Mouse (Mus musculus) c-Kit-positive CD71-negative TER-119-negative erythroid progenitor cells, embryonic 14.5 days (primary cell): ENCODE data around the gene Vdr.

Source experiments
- DNase-seq: peaks from one replicate; pipeline ENCODE4 v3.0.0-alpha.2; 2013; ENCODE audit warnings: low read depth

Vdr gene

DNA sequence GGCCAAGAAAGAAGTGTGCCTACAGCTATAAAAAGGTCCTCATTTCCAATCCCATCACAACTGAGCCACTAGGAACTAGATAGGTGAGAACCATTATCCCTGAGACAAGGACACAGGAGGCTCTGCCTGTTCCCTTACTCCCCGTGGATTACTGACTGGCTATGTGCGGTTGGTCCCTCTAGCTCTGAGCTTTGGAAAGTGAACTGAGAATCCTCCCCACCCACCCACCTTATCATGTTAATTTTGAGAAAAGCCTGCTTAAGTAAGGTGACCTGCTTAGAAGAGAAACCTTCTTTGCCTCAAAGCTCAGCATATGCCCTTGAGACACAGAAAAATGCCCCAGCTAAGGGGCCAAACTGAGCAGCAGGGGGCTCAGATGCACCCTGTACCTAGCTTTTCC is 81.0 kb downstream of the Vdr start:
- DNase-seq: no peak

DNA sequence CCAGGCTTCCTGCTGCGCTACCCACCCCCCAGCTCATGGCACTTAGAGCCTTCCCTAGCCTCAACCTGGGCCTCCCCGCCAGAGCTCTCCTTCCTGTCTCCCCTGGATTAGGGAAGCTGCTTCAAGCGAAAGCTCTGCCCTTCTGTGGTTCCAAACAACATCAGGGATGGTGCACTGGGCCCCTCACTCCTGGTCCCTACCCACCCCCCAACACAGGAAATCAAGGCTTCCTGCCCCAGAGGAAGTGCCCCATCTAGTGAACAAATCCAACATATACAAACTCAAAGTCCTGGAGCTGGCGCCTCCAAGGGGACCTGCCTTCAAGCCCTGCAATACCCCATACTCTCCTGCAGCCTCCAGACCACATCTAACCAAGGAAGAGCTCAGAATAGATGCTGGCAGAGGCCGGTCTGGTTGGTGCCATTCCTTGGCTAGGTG is 81.5 kb downstream of the Vdr start:
- DNase-seq: no peak

DNA sequence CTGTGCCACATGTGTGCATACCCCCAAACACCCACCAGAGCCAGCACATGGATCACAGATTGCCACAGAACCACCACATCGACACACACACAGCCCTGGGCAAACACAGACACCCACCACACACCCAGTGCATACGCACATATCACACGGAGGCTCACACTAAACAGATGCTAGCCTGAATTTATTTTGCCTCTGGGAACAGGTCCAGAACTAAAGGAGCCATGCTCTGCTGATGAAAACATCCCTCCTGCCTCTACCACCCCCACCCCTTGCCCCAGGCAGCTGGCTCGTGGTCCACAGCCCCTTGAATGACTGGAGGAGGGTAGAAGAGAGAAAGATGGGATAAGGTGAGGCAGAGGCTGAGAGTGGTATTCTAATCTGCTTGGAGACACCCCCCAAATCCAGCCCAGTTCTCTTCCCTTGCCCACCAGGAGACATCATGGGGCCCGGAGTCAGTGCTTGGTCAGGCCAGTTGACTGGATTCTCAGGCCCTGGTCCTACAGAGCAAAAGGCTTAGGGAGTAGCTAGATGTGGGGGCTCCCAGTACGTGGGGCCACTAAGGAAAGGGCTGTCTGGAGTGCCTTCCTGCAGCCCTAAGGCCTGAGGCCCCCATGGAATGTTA is 82.1 kb downstream of the Vdr start:
- DNase-seq: no peak

DNA sequence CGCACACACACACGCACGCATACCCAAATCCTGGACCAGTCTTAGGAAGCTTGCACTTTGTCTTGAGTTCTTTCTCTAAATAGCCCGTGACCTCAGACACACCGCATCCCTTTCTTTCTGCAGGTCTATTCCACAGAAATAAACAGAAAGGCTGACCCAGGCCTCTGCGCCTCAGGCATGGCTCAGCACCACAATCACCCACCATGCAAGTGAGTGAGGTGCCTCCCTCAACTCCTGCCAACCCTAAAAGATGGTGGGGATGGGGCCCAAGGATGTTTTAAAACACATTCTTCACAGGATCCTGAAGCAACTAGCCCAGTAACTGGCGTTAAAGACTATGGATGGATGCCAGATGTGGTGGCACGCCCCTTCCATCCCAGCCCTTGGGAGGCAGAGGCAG is 83.0 kb downstream of the Vdr start:
- no peak for DNase-seq

DNA sequence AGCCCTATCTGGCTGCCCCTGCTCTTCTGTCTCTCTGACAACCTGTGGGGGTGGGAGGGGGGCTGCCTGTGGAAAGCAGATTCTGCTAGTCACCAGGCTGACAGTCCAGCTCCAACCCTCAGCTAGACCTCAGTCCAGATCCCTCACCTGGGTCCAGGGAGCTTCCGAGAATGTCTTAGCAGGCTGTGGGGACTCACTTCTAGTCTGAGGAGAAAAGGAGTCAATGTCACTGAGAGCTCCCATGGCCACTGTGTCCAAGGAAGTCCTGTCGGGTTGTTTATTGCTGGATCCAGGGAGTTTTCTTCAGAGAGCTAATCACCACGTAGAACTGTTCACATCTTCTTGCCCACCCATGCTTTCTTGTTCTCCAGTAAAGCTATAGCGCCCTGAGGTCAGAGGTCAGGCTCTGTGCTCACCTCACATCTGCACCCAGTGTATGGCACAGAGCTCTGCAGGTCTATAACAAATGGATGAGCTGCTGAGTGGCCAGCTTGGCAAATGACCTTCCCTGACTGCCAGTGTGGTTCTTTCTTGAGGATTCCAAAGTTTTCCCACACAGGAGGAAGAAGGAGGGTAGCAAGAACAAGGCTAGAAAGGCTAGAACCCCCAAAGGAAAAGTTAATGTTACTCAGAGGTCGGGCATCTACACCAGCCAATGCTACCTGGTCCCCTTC is 83.7 kb downstream of the Vdr start:
- DNase-seq: no peak

DNA sequence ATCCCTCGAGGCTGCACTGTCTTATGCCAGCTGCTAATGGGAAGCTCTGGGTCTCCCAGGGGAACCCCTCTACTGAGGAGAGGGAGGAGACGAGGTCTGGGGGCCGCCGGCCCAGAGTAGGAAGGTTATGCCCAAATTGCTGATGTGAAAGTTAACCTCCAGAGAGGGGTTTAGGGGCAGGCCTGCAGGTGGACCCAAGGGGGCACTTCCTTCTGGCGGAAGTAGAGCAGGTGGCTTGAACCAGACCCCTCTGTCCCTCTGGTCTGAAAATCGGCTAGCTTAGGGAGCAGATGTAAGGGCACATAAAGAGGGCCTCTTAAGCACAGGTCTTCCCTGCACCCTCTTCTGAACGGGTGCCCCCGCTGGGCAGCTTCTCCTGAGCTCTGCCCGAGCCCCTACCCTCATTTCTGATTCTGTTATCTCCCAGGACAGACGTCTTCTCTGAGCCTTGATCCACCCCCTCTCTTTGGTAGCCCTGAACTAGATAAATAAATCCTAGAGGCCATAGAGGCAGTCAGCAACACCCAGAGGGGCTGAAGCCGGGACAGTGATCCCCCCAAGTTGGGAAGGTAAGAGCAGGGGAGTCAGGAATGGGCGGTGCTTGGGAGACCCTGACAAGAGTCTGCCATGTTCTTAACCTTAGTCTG is 84.4 kb downstream of the Vdr start:
- no peak for DNase-seq

DNA sequence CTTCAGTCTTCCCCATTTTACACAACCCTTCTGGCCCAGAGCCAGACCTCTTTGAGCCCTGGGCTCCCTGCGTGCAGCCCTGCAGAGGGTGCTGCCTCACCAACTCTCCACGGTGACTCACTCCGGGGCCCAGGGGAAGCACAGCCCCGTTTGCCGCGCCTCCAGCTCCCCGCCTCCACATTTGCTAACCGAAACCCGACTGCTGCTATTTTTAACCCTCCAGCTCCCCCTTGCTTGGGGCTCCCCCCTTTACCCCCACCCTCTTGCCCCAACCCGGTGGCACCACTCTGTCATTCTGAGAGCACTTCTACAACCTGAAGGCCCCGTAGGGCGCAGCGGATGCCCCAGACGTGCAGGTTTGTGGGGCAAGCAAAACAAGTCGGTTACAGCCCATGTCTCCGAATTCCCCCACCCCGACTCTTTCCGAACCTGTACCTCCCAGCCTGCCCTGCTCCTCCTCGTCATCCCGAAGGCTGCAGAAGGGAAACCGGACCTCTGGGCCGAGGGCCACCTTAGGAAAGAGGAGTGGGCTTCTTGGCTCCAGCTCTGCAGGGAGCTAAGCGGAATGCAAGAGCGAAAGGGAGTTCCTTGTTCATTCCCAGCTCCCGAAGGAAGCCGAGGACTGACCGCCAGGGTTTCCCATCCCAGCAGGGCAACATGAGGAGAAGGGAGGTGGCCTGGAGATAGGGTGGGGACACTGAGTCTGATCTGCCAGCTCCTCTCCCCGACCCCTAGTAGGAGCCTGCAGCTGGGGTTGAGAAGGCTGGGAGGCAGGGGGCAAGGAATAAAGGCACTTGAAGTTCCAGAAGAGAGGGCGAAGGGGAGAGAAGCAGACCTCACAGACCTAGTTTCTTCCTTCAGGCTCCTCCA is 85.1 kb downstream of the Vdr start:
- DNase-seq: peak; percentile 95

DNA sequence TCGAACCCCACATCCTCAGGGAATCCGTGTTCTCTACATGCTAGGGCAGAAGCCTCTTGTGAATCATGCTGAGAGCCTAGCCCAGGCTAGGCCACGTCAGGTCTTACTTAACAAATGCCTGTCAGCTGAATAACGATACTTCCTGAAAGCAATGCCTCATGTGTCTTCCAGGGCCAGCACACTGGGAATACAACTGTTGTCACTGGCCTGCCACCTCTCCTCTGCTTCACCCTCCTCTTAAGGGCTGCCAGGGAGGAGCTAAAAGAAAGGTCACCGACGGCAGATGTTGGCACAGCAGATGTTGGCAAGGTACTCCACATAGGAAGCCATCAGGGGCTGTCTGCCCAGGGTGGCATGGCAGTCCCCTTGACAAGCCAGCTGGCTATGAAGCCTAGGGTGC is 86.4 kb downstream of the Vdr start:
- DNase-seq: no peak

DNA sequence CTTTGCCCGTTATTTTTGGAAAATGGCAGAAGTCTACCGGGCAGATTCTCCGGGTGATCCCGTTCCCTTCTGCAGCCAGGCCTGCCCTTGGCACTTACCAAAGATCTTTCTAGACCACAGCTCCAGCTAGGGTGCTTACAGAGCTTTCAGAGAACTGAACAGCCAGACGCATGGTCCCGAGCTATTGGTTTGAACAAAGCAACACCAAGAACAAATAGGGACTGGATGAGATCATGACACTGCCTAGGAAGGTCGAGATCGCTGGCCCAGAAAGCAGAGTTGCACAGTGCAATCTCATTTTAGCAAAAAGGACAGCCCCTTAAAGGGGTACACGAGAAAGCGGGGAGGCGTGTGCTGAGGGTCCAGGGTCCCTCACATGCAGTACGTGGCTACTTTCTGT is 87.0 kb downstream of the Vdr start:
- no peak for DNase-seq

DNA sequence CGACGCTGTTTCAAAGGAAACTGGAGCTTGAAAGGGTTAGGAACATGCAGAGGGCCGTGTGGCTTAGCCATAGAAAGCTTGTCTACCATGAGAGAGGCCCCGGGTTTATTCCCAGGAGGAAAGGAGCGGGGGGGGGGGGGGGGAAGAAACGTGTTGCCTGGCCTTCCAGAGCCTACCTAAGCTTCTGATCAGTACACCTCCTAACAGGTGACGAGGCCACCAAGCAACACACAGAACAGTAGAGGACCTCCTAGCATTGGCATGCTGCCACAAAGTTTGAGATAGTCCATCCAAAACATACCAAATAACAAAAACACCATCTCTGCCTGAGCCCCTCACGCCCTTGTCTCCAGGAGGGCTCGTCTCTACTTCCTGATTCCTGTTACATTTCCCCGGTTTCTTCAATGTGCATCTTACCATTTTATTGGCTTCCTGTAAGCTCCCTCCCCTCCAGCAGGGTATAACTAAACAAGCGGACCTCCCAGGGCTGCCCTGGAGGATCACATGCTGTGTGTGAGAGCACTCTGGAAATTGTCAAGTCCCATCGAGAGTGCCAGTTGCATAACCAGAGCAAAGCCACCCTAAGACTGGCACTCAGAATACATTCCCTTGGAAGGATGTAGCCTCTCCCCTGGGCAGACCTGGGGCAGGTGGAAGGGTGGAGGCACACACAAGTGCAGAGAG is 87.7 kb downstream of the Vdr start:
- no peak for DNase-seq

DNA sequence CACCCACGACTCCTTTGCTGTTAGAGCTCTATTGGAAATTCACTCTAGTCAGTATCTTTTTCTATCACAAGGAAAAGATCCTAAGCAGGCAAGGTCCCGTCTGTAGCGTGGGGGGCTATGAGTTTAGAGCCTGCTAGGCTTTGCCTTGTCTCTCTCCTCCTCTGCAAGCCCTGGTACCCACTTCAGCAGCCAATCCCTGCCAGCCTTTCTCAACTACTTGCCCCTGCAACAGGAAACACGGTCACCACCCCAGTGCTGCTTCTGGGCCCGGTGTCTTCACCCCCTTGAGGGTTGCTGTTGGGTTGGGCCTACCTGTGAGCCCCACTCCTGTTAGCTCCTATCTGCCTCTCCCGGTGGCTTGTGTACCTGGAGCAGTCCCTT is 88.5 kb downstream of the Vdr start:
- no peak for DNase-seq

DNA sequence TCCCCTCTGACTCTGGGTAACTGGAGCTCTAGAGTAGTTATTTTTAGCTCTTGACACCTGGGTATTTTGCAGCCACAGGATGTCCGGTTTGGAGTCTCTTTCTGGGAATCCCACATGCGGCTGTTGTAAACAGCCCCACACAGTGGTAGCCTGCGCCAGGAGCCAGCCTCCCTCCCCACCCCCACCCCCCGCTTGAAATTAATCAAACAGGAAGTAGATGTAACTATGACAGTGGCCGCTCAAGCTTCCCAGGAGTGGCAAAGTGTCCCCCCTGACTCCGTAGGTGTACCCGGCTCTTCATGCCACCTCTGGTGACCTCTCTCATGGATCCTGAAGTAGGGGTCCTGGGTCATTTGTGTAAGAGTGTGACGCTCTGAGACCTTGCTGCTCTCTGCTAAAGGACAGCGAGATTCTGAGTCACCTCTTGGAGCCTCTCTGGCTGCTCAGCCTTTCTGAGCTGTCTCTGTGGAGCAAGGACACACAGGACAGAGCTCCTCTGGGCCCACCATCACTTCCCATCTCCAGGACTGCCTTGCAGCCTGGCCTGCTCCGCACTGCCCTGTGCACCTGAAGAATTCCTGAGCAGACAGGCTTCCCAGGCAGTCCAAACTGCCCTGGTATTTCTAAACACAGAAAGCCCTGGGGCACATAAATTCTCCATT is 89.0 kb downstream of the Vdr start:
- DNase-seq: no peak

DNA sequence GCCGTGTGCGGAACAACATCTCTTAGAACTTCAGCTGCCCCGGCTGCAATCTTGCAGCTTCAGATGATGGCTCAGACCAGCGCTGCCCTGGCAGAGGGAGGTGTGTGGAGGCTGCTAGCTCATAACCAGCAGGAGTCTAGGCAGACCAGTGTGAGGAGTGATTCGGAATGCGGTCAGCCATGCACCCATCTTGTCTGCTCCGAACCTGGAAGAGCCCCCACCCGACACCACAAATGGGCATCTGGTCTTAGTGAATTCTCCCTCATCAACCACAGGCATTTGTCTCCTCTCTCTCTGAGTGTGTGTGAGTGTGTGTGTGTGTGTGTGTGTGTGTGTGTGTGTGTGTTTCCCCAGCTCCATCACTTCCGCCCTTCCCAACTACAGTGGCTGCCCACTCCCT is 90.5 kb downstream of the Vdr start:
- DNase-seq: no peak

DNA sequence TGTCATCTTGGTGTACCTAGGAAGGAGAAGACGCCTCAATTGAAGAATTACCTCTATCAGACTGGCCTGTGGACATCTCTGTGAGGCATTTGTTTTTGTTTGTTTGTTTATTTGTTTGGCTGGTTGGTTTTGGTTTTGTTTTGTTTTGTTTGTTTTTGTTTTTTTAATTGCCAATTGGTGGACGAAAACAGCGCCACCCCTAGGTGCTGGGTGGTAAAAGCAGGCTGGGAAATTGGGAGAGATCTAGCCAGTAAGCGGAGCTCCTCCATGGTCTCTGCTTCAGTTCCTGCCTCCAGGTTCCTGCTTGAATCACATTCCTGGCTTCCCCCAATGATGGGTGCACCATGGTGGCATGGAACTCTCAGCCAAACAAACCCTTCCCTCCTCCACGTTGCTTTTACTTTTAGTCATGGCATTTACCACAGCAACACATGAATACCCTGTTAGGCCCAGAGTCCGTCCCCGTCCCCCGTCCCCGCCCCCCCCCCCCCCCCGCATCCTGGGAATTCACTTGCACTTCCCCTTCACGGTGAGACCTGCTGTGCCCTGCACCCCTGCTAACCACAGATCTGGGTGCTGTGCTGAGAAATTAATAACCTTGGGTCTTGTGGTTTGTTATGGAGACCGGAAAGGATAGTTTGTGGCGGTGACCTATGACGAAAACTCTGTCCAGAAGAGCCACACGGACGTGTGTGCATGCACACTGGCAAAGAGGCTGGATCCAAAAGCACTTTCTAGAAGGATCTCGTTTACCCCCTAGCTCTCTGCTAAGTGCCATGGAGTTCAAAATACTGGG is 94.0 kb downstream of the Vdr start:
- no peak for DNase-seq

DNA sequence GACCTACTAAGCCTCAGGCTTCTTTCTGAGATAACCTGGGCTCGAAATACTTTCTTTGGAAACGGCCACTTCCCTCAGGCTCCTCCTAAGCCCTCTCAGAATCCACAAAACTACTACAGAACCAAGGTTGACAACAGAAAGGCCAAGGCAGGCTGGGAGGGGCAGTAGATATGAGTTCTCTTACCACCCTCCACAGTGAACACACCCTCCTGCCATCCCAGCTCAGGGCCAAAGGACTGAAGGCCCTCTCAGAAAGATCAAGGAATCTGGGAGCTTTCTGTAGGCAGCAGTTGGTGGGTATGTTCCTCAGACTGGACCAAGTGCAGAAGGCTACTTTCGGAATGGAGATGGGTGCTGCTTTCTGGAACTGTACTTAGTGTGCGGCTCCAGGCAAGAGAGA is 95.2 kb downstream of the Vdr start:
- no peak for DNase-seq

DNA sequence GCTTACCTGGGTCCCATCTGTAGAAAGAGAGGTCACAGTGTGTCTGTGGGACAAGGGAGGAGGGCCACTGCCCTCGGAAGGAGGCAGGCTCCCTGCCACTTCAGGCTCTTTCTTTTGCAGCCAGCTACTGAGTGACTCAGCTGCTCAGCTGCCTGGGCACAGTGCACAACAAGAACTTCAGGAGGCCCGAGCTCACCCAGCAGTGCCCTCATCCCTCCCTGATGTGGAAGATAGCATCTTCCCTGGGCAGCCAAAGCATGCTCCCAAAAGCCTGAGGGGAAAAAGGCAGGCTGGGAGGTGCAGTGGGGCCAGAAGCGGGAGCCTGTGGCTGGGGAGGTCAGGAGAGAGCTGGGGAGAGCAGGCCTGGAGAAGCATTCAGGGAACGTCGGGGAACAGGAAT is 95.7 kb downstream of the Vdr start:
- no peak for DNase-seq

DNA sequence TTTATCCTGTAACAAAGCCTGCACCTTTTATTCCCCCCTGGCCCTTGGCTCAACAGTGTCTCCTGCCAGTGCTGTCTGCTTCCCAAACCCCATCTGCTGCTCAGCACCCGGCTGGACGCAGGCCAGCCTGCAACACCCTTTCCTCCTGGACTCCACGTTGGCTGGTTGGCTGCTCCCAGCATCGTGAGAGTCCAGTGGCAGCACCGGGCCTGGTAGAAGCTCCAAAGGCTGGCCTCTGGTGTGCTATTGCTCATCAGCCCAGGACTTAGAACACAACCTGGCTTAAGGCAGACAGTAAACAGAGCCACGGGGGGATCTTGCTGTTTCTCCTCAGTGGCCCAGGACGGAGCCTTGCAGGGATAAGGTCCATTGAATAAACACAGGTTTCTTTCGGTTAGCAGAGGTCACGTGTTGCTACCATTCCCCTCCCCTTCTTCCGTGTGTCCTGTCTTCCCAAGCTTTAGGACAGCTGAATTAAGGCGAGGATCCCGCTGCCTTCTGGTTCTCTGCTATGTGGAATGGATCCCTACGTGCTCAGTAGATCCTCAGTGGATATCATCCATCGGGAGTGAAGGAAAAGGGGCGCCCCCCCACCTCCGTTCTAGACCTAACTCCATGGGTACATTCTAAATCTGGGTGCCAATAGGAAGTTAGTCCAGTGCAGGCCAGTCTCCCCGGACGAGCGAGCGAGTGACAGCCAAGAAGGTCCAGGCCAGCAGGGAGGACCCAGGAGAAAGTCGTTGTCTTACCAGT is 96.8 kb downstream of the Vdr start:
- no peak for DNase-seq

DNA sequence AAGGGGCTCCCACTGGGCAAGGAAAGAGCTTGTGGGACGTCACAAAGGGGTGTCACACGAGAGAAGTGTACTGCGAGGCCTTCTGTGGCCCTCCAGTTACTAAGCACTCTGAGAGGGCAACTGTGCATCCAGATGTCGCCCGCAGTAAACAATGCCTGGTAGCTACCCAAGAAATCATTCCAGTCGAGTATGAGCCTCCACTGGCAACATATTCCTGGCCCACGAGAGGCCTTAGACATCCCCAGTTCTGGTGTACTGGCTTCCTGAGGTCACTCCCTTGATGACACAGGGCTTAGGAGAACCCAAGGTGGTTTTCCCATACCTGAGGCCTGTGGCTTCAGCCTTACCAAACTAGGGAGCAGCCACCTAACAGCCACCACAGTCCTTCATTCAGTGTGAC is 97.6 kb downstream of the Vdr start:
- no peak for DNase-seq

DNA sequence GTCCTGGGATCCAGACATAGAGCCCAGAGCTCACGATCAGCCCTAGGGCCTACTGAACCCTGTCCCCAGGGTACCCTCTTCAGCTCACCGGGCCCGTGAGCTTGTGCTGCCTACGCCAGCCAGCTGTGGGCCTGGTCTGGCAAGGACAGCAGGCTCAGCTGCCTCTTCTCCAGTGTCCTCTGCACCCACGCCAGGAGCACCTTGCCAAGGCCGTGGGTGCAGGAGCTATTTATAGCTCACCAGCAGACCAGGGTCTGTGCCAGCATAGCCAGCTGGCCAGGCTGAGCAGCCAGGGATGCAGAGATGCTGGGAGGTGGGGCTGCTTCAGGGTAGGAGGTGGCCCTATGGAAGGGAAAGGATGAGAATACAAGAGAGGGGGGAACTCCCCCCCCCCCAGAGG is 98.3 kb downstream of the Vdr start:
- DNase-seq: no peak

DNA sequence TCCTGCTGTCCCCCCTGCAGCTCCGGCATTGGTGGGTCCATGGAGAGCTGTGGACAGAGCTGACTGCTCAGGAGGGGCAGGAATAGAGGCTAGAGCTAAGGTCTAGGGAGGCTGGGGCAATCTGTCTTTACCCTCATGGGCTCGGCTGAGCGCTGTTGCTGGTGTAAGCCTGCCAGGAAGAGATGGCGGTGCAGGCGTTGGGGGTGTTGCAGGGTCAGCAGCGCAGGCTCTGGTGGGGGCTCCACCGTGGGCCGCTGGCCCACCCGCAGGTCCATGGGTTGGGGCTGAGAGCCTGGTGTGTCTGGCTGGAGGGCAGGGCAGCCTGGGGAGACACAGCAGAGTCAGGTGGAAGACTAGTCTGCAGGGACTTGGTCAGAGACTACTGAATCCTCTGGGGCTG is 99.1 kb downstream of the Vdr start:
- no peak for DNase-seq
